Mouse (Mus musculus) bone marrow macrophage, adult 2 months (primary cell): Measurements from ENCODE around the gene Klf15.

Experiments used
- CTCF ChIP-seq: IDR thresholded peaks from 2 replicates; pipeline ENCODE4 v1.5.1; 2012; ENCODE audit warnings: low read depth, mild to moderate bottlenecking, low read length, moderate library complexity
- POLR2A ChIP-seq: IDR thresholded peaks from 2 replicates; pipeline ENCODE4 v1.6.1; 2012; ENCODE audit warnings: mild to moderate bottlenecking, low read depth, low read length, borderline replicate concordance

- TF ChIP-seq CTCF (no peak), POLR2A (no peak)
These were observed at the start of gene Klf15 for GRCm38 (mm10) chr6:90462181-90462706.
